Mouse (Mus musculus) hindbrain, embryonic 11.5 days (tissue): ENCODE results near the gene A930002H24Rik. TPM values are rescaled to one million over a fixed set of nuclear protein-coding genes. Genes with fewer than 3 reads are reported as not detected.

Source experiments
- ATAC-seq: fragments of 200-750 bp; cut with Nextera tagmentation; 2 replicates; pipeline ENCODE4 v1.8.0; 2017; ENCODE audit warnings: mild to moderate bottlenecking, moderate TSS enrichment, moderate library complexity; ENCODE audit not compliant: low FRiP score
- DNase-seq: peaks from one replicate; pipeline ENCODE4 v3.0.0-alpha.2; 2015; ENCODE audit warnings: low spot score
- H3K27ac ChIP-seq: fragments of 300-500 bp; sonication (generic); 2 replicates; pipeline ENCODE4 v1.5.1; 2014; ENCODE audit warnings: mild to moderate bottlenecking, low read depth, low read length
- H3K27me3 ChIP-seq: fragments of 300-500 bp; sonication (generic); 2 replicates; pipeline ENCODE4 v1.6.1; 2014; ENCODE audit warnings: mild to moderate bottlenecking, low read length, moderate library complexity, mixed read lengths; ENCODE audit not compliant: control insufficient read depth, insufficient read depth
- H3K36me3 ChIP-seq: fragments of 300-500 bp; sonication (generic); 2 replicates; pipeline ENCODE4 v1.6.1; 2014; ENCODE audit warnings: mild to moderate bottlenecking, low read length, moderate library complexity, mixed read lengths; ENCODE audit not compliant: control insufficient read depth, insufficient read depth
- H3K4me1 ChIP-seq: fragments of 300-500 bp; sonication (generic); replicated peaks from 2 replicates; pipeline ENCODE4 v1.6.1; 2014; ENCODE audit warnings: low read length, mixed read lengths; ENCODE audit not compliant: control insufficient read depth, insufficient read depth
- H3K4me2 ChIP-seq: fragments of 300-500 bp; sonication (generic); replicated peaks from 2 replicates; pipeline ENCODE4 v1.6.1; 2014; ENCODE audit warnings: mild to moderate bottlenecking, low read depth, low read length
- H3K4me3 ChIP-seq: fragments of 300-500 bp; sonication (generic); 2 replicates; pipeline ENCODE4 v1.5.1; 2014; ENCODE audit warnings: low read depth, low read length
- H3K9ac ChIP-seq: fragments of 300-500 bp; sonication (generic); 2 replicates; pipeline ENCODE4 v1.6.1; 2014; ENCODE audit warnings: low read depth, low read length
- H3K9me3 ChIP-seq: fragments of 300-500 bp; sonication (generic); 2 replicates; pipeline ENCODE4 v1.6.1; 2016; ENCODE audit warnings: low read length; ENCODE audit not compliant: control insufficient read depth
- WGBS: fragments of 180-500 bp; shearing (Covaris S2); extraction: QIAGEN DNeasy Blood & Tissue Kit; methylation state at CpG from one replicate; pipeline ENCODE4 v1.1.7; 2014; 5-methylcytosine and 5-hydroxymethylcytosine counted together
- polyA plus RNA-seq: library from polyadenylated mRNA; unstranded; fragments of >200 nt; fragmentation: Nextera tagmentation; extraction: Ambion mirVana; gene quantifications from 2 replicates; pipeline ENCODE4 v1.2.1, GENCODE M21; 2014

Gene A930002H24Rik
- polyA plus RNA-seq, 1 experiment from 2014 or later, result 5.6 TPM

GRCm38 (mm10) chr17:63844936-63845335 is 18.7 kb downstream of the A930002H24Rik start:
- no peak for ATAC-seq
- H3K27ac ChIP-seq, result no peak overlapping the region
- no peaks in the 10 kb centered on the region for H3K27me3 ChIP-seq
- no peak overlapping the region for H3K9ac ChIP-seq
- H3K4me2 ChIP-seq, result no peak overlapping the region
- no peaks in the 10 kb centered on the region for H3K36me3 ChIP-seq
- WGBS, result 84% methylated on average over 5 of the region's 5 CpGs
- DNase-seq, result no peak
- H3K9me3 ChIP-seq, result no peaks in the 10 kb centered on the region
- no peak overlapping the region for H3K4me3 ChIP-seq
- H3K4me1 ChIP-seq, result no peaks in the 10 kb centered on the region

DNA sequence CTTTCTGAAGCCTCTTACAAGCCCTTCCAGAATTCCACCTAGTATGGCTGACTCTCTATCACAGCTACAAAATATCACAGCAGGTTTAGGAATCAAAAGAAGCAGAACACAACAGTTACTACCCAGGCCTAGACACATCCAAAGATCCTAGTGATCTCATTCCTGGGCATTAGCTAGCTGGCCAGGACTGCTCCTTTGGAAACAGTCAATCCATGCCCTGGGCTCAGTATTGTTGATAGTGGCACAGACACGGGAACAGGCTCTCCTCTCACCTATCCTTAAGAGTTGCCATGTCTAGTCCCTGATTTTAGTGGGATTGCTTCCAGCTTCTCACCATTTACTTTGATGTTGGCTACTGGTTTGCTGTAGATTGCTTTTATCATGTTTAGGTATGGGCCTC is 21.4 kb downstream of the A930002H24Rik start:
- no peak overlapping the region for H3K27ac ChIP-seq
- no peaks in the 10 kb centered on the region for H3K9me3 ChIP-seq
- DNase-seq (no peak), ATAC-seq (no peak)
- 89% methylated on average over 1 of the region's 1 CpGs for WGBS
- no peaks in the 10 kb centered on the region for H3K36me3 ChIP-seq
- no peak overlapping the region for H3K4me3 ChIP-seq
- no peak overlapping the region for H3K4me2 ChIP-seq
- no peaks in the 10 kb centered on the region for H3K4me1 ChIP-seq
- no peak overlapping the region for H3K9ac ChIP-seq
- H3K27me3 ChIP-seq, result no peaks in the 10 kb centered on the region

- Histone ChIP-seq H3K27me3 (no peaks in the 10 kb centered on the region), H3K36me3 (no peaks in the 10 kb centered on the region), H3K4me2 (no peak overlapping the region), H3K9me3 (no peaks in the 10 kb centered on the region), H3K4me1 (no peaks in the 10 kb centered on the region), H3K27ac (no peak overlapping the region), H3K4me3 (no peak overlapping the region), H3K9ac (no peak overlapping the region)
- ATAC-seq, result no peak
- WGBS, result 90% methylated on average over 3 of the region's 3 CpGs
- DNase-seq, result no peak
Measured at GRCm38 (mm10) chr17:63839636-63840269, 23.8 kb downstream of the A930002H24Rik start.

- H3K4me3 ChIP-seq, result no peak overlapping the region
- ATAC-seq, result no peak
- H3K4me1 ChIP-seq, result no peaks in the 10 kb centered on the region
- no peaks in the 10 kb centered on the region for H3K9me3 ChIP-seq
- no peak overlapping the region for H3K27ac ChIP-seq
- H3K27me3 ChIP-seq, result no peaks in the 10 kb centered on the region
- H3K9ac ChIP-seq, result no peak overlapping the region
- no peaks in the 10 kb centered on the region for H3K36me3 ChIP-seq
- no peak for DNase-seq
- H3K4me2 ChIP-seq, result no peak overlapping the region
- 94% methylated on average over 8 of the region's 8 CpGs for WGBS
Measured at GRCm38 (mm10) chr17:63838144-63838543, 25.4 kb downstream of the A930002H24Rik start.

- Histone ChIP-seq H3K4me2 (no peak overlapping the region), H3K27ac (no peak overlapping the region), H3K9ac (no peak overlapping the region), H3K4me1 (no peaks in the 10 kb centered on the region), H3K4me3 (no peak overlapping the region), H3K9me3 (no peaks in the 10 kb centered on the region), H3K27me3 (no peaks in the 10 kb centered on the region), H3K36me3 (no peaks in the 10 kb centered on the region)
- 92% methylated on average over 8 of the region's 8 CpGs for WGBS
- DNase-seq, result no peak
- ATAC-seq, result no peak
Measured at GRCm38 (mm10) chr17:63836641-63837040, 26.9 kb downstream of the A930002H24Rik start.

GRCm38 (mm10) chr17:63836223-63836622 is 27.4 kb downstream of the A930002H24Rik start:
- Histone ChIP-seq H3K4me3 (no peak overlapping the region), H3K36me3 (no peaks in the 10 kb centered on the region), H3K9me3 (no peaks in the 10 kb centered on the region), H3K4me2 (no peak overlapping the region), H3K27ac (no peak overlapping the region), H3K4me1 (no peaks in the 10 kb centered on the region), H3K27me3 (no peaks in the 10 kb centered on the region), H3K9ac (no peak overlapping the region)
- no peak for DNase-seq
- 90% methylated on average over 2 of the region's 2 CpGs for WGBS
- ATAC-seq, result no peak

GRCm38 (mm10) chr17:63831550-63831949 is 32.0 kb downstream of the A930002H24Rik start:
- H3K36me3 ChIP-seq, result no peaks in the 10 kb centered on the region
- no peaks in the 10 kb centered on the region for H3K27me3 ChIP-seq
- H3K4me1 ChIP-seq, result no peaks in the 10 kb centered on the region
- H3K27ac ChIP-seq, result no peak overlapping the region
- H3K9me3 ChIP-seq, result no peaks in the 10 kb centered on the region
- no peak overlapping the region for H3K4me2 ChIP-seq
- ATAC-seq (no peak), DNase-seq (no peak)
- H3K9ac ChIP-seq, result no peak overlapping the region
- 82% methylated on average over 4 of the region's 4 CpGs for WGBS
- no peak overlapping the region for H3K4me3 ChIP-seq

- Histone ChIP-seq H3K27ac (no peak overlapping the region), H3K9me3 (no peaks in the 10 kb centered on the region), H3K4me3 (no peak overlapping the region), H3K4me1 (no peaks in the 10 kb centered on the region), H3K4me2 (no peak overlapping the region), H3K27me3 (no peaks in the 10 kb centered on the region), H3K9ac (no peak overlapping the region), H3K36me3 (no peaks in the 10 kb centered on the region)
- ATAC-seq (no peak), DNase-seq (no peak)
- 67% methylated on average over 5 of the region's 5 CpGs for WGBS
Measured at GRCm38 (mm10) chr17:63828561-63829332, 34.8 kb downstream of the A930002H24Rik start.

GRCm38 (mm10) chr17:63826767-63827166 is 36.8 kb downstream of the A930002H24Rik start:
- H3K27me3 ChIP-seq, result no peaks in the 10 kb centered on the region
- DNase-seq (no peak), ATAC-seq (no peak)
- H3K4me3 ChIP-seq, result no peak overlapping the region
- no peak overlapping the region for H3K4me2 ChIP-seq
- H3K27ac ChIP-seq, result no peak overlapping the region
- 88% methylated on average over 7 of the region's 7 CpGs for WGBS
- H3K4me1 ChIP-seq, result no peaks in the 10 kb centered on the region
- no peaks in the 10 kb centered on the region for H3K36me3 ChIP-seq
- H3K9ac ChIP-seq, result no peak overlapping the region
- H3K9me3 ChIP-seq, result no peaks in the 10 kb centered on the region
